In the genomic region with DNA sequence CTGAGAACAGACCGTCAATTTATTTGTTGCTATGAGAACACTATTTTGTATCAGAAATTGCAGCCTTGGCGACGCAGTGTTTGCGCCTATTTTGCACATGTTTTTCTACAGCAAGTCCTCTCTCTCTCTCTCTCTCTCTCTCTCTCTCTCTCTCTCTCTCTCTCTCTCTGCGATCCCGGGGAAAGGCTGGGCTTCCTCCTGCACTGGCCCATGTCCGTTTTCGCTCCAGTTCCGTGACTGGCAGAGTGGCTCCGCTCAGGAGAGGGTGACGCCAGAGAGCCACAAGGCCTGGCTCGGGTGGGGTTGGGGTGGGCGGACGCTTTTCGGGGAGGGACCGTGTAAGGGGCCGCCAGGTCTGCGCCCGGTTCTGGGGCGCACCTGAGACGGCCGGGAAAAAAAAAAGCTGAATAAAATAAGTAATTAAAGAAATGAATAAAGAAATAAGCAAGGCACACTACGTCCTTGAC, we compare ENCODE assay signal across 8 mouse cellular contexts. TPM values are rescaled to one million over a fixed set of nuclear protein-coding genes. Genes with fewer than 3 reads are reported as not detected.
A peak's percentile ranks its signal among the peaks of the same experiment; 100 is the strongest.
DNase-seq lines count a peak whose midpoint lies in the region; ATAC-seq and TF ChIP-seq lines count a peak whose summit lies in the region.

No protein-coding gene starts in this region.

- H3K4me1 ChIP-seq in bone marrow macrophage, adult 2 months (ENCODE audit: control insufficient read depth, insufficient read depth, low read length), result no peaks in the 10 kb centered on the region; the same call in 1 of the 2 replicates
- H3K4me1 ChIP-seq in embryonic fibroblast, embryonic 13.5 days (ENCODE audit: control insufficient read depth, insufficient read depth, low read length), result peaks cover 2% of the 10 kb centered on the region; the same call in 1 of the 2 replicates
- H3K4me1 ChIP-seq in heart, embryonic 11.5 days (ENCODE audit: control insufficient read depth, insufficient read depth, low read length), result peaks cover 5% of the 10 kb centered on the region
- H3K4me1 ChIP-seq in kidney, embryonic 16.5 days (ENCODE audit: insufficient read depth, low read length), result peaks cover 6% of the 10 kb centered on the region; the same call in 1 of the 2 replicates
- no peaks in the 10 kb centered on the region for H3K4me1 ChIP-seq in liver, adult 2 months (ENCODE audit: control insufficient read depth, insufficient read depth, low read length)

- peak; percentile 84 for ATAC-seq in heart, embryonic 11.5 days (replicated peaks; ENCODE audit: insufficient number of reproducible peaks, low FRiP score, low TSS enrichment)
- peak; percentile 84 for ATAC-seq in kidney, embryonic 16.5 days (ENCODE audit: low FRiP score, low TSS enrichment)

- WGBS in heart, embryonic 11.5 days (ENCODE audit: insufficient replicate concordance), result under 1% methylated on average over 23 of the region's 23 CpGs
- WGBS in kidney, embryonic 16.5 days, result under 1% methylated on average over 23 of the region's 23 CpGs
- WGBS in liver, adult 2 months, result 0% methylated on average over 23 of the region's 23 CpGs

- no peaks in the 10 kb centered on the region for H3K36me3 ChIP-seq in heart, embryonic 11.5 days (ENCODE audit: control insufficient read depth, insufficient read depth, low read length)
- no peaks in the 10 kb centered on the region for H3K36me3 ChIP-seq in kidney, embryonic 16.5 days (ENCODE audit: insufficient read depth, low read length)
- H3K36me3 ChIP-seq in liver, adult 2 months (ENCODE audit: control insufficient read depth, insufficient read depth, low read length), result no peaks in the 10 kb centered on the region
- no peaks in the 10 kb centered on the region for H3K36me3 ChIP-seq in myocyte (ENCODE audit: control insufficient read depth, insufficient read depth)
- H3K36me3 ChIP-seq in splenic B cell, adult 2 months (ENCODE audit: control insufficient read depth, insufficient read depth, low read length, poor library complexity, severe bottlenecking), result no peaks in the 10 kb centered on the region

- H3K4me3 ChIP-seq in bone marrow macrophage, adult 2 months (ENCODE audit: insufficient read depth, low read length), result peak overlapping the region; percentile 97
- H3K4me3 ChIP-seq in embryonic fibroblast, embryonic 13.5 days (ENCODE audit: insufficient read depth, low read length), result peak overlapping the region; percentile 42
- H3K4me3 ChIP-seq in heart, embryonic 11.5 days (ENCODE audit: low read depth, low read length), result peak overlapping the region; percentile 72
- peak overlapping the region; percentile 80 for H3K4me3 ChIP-seq in kidney, embryonic 16.5 days (ENCODE audit: low read length)
- peak overlapping the region; percentile 98 for H3K4me3 ChIP-seq in liver, adult 2 months (ENCODE audit: insufficient read depth, low read depth, low read length)
- peak overlapping the region; percentile 51 for H3K4me3 ChIP-seq in myocyte

- no peaks in the 10 kb centered on the region for H3K27me3 ChIP-seq in heart, embryonic 11.5 days (ENCODE audit: control insufficient read depth, insufficient read depth, low read length)
- no peaks in the 10 kb centered on the region for H3K27me3 ChIP-seq in kidney, embryonic 16.5 days (ENCODE audit: insufficient read depth, low read length)
- no peaks in the 10 kb centered on the region for H3K27me3 ChIP-seq in liver, adult 2 months (ENCODE audit: control insufficient read depth, insufficient read depth, low read length)
- H3K27me3 ChIP-seq in myocyte (ENCODE audit: control insufficient read depth, insufficient read depth, insufficient read length), result no peaks in the 10 kb centered on the region
- H3K27me3 ChIP-seq in splenic B cell, adult 2 months (ENCODE audit: control insufficient read depth, insufficient read depth, low read length, poor library complexity, severe bottlenecking), result no peaks in the 10 kb centered on the region

- H3K9me3 ChIP-seq in heart, embryonic 11.5 days (replicated peaks; ENCODE audit: control insufficient read depth, low read length), result no peaks in the 10 kb centered on the region
- H3K9me3 ChIP-seq in kidney, embryonic 16.5 days (ENCODE audit: low read length), result no peaks in the 10 kb centered on the region

- H3ac ChIP-seq in myocyte (ENCODE audit: control insufficient read depth, insufficient read length), result peak overlapping the region; percentile 76

- TF ChIP-seq CTCF in bone marrow macrophage, adult 2 months (IDR thresholded peaks at IDR 0.05; ENCODE audit: low read depth, low read length), result no peak
- no peak for TF ChIP-seq CTCF in embryonic fibroblast, embryonic 13.5 days (IDR thresholded peaks at IDR 0.05; ENCODE audit: borderline replicate concordance, insufficient read depth, low read length)
- no peak for TF ChIP-seq CTCF in liver, adult 2 months (IDR thresholded peaks at IDR 0.05; ENCODE audit: low read depth, low read length)

- DNase-seq in A20 (ENCODE audit: low read depth, low spot score), result peak; percentile 88
- peak; percentile 86 for DNase-seq in liver, adult 2 months (ENCODE audit: extremely low read depth, low read depth, low spot score)
- DNase-seq in splenic B cell, adult 2 months (ENCODE audit: low read depth, low spot score), result peak; percentile 82

- no peaks in the 10 kb centered on the region for H3K79me2 ChIP-seq in liver, adult 2 months (ENCODE audit: control insufficient read depth, insufficient read depth, low read length)
- no peaks in the 10 kb centered on the region for H3K79me2 ChIP-seq in myocyte (ENCODE audit: control insufficient read depth, insufficient read depth)

- peak overlapping the region; percentile 70 for H3K4me2 ChIP-seq in heart, embryonic 11.5 days
- H3K4me2 ChIP-seq in kidney, embryonic 16.5 days (replicated peaks; ENCODE audit: low read depth, low read length), result peak overlapping the region; percentile 81
- peak overlapping the region; percentile 93 for H3K4me2 ChIP-seq in myocyte (ENCODE audit: low read depth)

- TF ChIP-seq POLR2A in bone marrow macrophage, adult 2 months (IDR thresholded peaks at IDR 0.05; ENCODE audit: borderline replicate concordance, low read depth, low read length), result no peak
- TF ChIP-seq POLR2A in embryonic fibroblast, embryonic 13.5 days (IDR thresholded peaks at IDR 0.05; ENCODE audit: low read depth, low read length), result peak; percentile 82
- peak; percentile 62; the same call in 1 of the 2 replicates for TF ChIP-seq POLR2A in liver, adult 2 months (IDR thresholded peaks at IDR 0.05; ENCODE audit: extremely low read depth, insufficient read depth, low read length)
- TF ChIP-seq POLR2A in myocyte (IDR thresholded peaks at IDR 0.05; ENCODE audit: insufficient read length, low read depth), result peak; percentile 72

- peak overlapping the region; percentile 99 for H3K9ac ChIP-seq in heart, embryonic 11.5 days (ENCODE audit: low read depth, low read length)
- H3K9ac ChIP-seq in kidney, embryonic 16.5 days (replicated peaks; ENCODE audit: low read length), result peak overlapping the region; percentile 96
- peak overlapping the region; percentile 100 for H3K9ac ChIP-seq in liver, adult 2 months (ENCODE audit: low read depth, low read length)

- peak overlapping the region; percentile 99 for H3K27ac ChIP-seq in bone marrow macrophage, adult 2 months (ENCODE audit: insufficient read depth, low read depth, low read length)
- peak overlapping the region; percentile 97 for H3K27ac ChIP-seq in embryonic fibroblast, embryonic 13.5 days (ENCODE audit: insufficient read depth, low read length)
- H3K27ac ChIP-seq in heart, embryonic 11.5 days (ENCODE audit: low read depth, low read length), result peak overlapping the region; percentile 100
- H3K27ac ChIP-seq in kidney, embryonic 16.5 days (ENCODE audit: low read length), result peak overlapping the region; percentile 100
- peak overlapping the region; percentile 100 for H3K27ac ChIP-seq in liver, adult 2 months (replicated peaks; ENCODE audit: insufficient read depth, low read depth, low read length)

TF ChIP-seq in myocyte, 11 proteins besides CTCF, POLR2A, EP300 and RAD21:
- no peak for TF ChIP-seq CEBPB (IDR thresholded peaks at IDR 0.05; ENCODE audit: insufficient read depth, poor library complexity, severe bottlenecking)
- TF ChIP-seq MYOG (IDR thresholded peaks at IDR 0.05; ENCODE audit: control insufficient read depth in 1 of 3, insufficient read depth in 1 of 3, insufficient read length in 2 of 3, low read depth in 2 of 3), result no peak
- TF ChIP-seq POLR2AphosphoS2 (IDR thresholded peaks at IDR 0.05; ENCODE audit: insufficient read length, low read depth), result peak; percentile 59

RNA-seq across cellular contexts. Expression of gene Efcab2, which starts 0.4 kb away (rescaled TPM):
- polyA plus RNA-seq in bone marrow macrophage, adult 2 months (2012; ENCODE audit: insufficient read depth, insufficient read length, missing spikeins), result 1.7 and 4.1 TPM in 2 replicates
- 2.2 and 2.7 TPM in 2 replicates for polyA plus RNA-seq in embryonic fibroblast, embryonic 13.5 days (2011; ENCODE audit: insufficient read length, low read depth, missing spikeins)
- 10.7 and 12.7 TPM in 2 replicates for polyA plus RNA-seq in heart, embryonic 11.5 days (2014; fragmentation: Nextera tagmentation; extraction: Ambion mirVana)
- polyA plus RNA-seq in kidney, embryonic 16.5 days (2015; fragmentation: Nextera tagmentation; extraction: Ambion mirVana), result 5.1 and 5.3 TPM in 2 replicates
- 2.0 and 2.2 TPM in 2 replicates for total RNA-seq in liver, adult 2 months (2014; rRNA removed)
- polyA plus RNA-seq in liver, adult 2 months (2012; rRNA removed), result 0.29 and 0.46 TPM in 2 replicates
- polyA plus RNA-seq in myocyte (2012; fragmentation: generic; extraction: Trizol), result 0.72 TPM

Comparison
In these comparisons a context has a peak if more than half of its experiments do, and no peak if none do; other contexts are left out.
1. Peak in every context shown above with its lines: DNase-seq, ATAC-seq, H3K4me3 ChIP-seq and H3K27ac ChIP-seq.
2. H3K4me3 ChIP-seq: peak in every context shown above with its lines; median percentile 98 in liver, adult 2 months; 97 in bone marrow macrophage, adult 2 months; 80 in kidney, embryonic 16.5 days; 72 in heart, embryonic 11.5 days; 51 in myocyte; 42 in embryonic fibroblast, embryonic 13.5 days.